Mouse (Mus musculus): ENCODE measurements at regions not wholly inside any gene's neighbourhood (a gene's known extent, or its start where the extent isn't known, plus 50 kb on each side); places are given as distances from the start of the nearest gene placed in this dataset.

DNA sequence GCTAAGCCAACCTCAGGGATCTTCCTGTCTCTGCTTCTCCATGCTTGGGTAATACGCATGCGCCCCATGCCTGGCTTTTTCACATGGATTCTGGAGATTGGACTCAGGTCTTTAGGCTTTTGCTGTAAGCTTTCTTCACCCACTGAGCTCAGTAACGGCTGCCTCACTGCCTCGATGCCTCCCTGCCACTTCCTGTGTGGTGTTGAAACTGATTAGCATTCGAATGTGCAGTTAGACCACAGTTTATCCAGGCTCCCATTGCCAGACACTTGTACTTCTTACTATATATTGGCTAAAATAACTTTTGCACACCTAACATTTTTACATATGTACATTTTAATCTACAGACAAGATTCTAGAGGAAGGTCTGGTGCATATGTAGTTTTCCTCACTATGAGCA lies 137.0 kb upstream of the Fmo9 start:
- TF ChIP-seq TAL1 (IDR thresholded peaks at IDR 0.05; ENCODE audit: low read length) (no peak), GATA1 (IDR thresholded peaks at IDR 0.05; ENCODE audit: low read length) (no peak)

Measured in erythroblast, embryonic 14.5 days (primary cell).